Mouse (Mus musculus) v-Abl transformed pro-B cells (cell line): ENCODE results near the gene Antxr2.

Experiments
- in situ Hi-C, 2 experiments: fragments of 400-800 bp; cut with MboI; formaldehyde crosslinking; loops; one replicate each; pipeline ENCODE4 v1.15.1; 2025; ENCODE audit not compliant: unreplicated experiment in 2 of 2

The Antxr2 gene

GRCm38 (mm10) chr5:98030902-98031641 lies at the start of gene Antxr2:
TSS of gene Antxr2 (minus strand) at chr5:98031043.
- in situ Hi-C loops = loop anchor here in 1 of 2 experiments (10.0 kb wide), 1 partner anchor 154 kb away; no protein-coding TSS in a partner anchor

GRCm38 (mm10) chr5:98076612-98077011 lies 45.8 kb upstream of the Antxr2 start:
- in situ Hi-C loops = no loop called here

- in situ Hi-C loops = no loop called here
These were observed 38.3 kb upstream of the Antxr2 start for GRCm38 (mm10) chr5:98069191-98069590.

GRCm38 (mm10) chr5:98055275-98055674 lies 24.4 kb upstream of the Antxr2 start:
- in situ Hi-C loops = no loop called here

GRCm38 (mm10) chr5:98054834-98055233 lies 24.0 kb upstream of the Antxr2 start:
- in situ Hi-C loops = no loop called here

GRCm38 (mm10) chr5:98034928-98035327 lies 4.1 kb upstream of the Antxr2 start:
- in situ Hi-C loops = loop anchor here in 1 of 2 experiments (10.0 kb wide), 1 partner anchor 150 kb away; no protein-coding TSS in a partner anchor

- in situ Hi-C loops = loop anchor here in 1 of 2 experiments (10.0 kb wide), 1 partner anchor 151 kb away; no protein-coding TSS in a partner anchor
These were observed 3.4 kb upstream of the Antxr2 start for GRCm38 (mm10) chr5:98034207-98034606.

GRCm38 (mm10) chr5:98032803-98033420 lies 2.1 kb upstream of the Antxr2 start:
- in situ Hi-C loops = loop anchor here in 1 of 2 experiments (10.0 kb wide), 1 partner anchor 152 kb away; no protein-coding TSS in a partner anchor

GRCm38 (mm10) chr5:98030091-98030901 lies 547 bp downstream of the Antxr2 start:
- in situ Hi-C loops = loop anchor here in 1 of 2 experiments (10.0 kb wide), 1 partner anchor 155 kb away; no protein-coding TSS in a partner anchor

- in situ Hi-C loops = loop anchor here in 1 of 2 experiments (5.0 kb wide), 1 partner anchor 154 kb away; no protein-coding TSS in a partner anchor
These were observed 3.0 kb downstream of the Antxr2 start for GRCm38 (mm10) chr5:98027688-98028389.

- in situ Hi-C loops = loop anchor here in 1 of 2 experiments (5.0 kb wide), 1 partner anchor 156 kb away; no protein-coding TSS in a partner anchor
These were observed 4.9 kb downstream of the Antxr2 start for GRCm38 (mm10) chr5:98025921-98026320.

GRCm38 (mm10) chr5:98024545-98024944 lies 6.3 kb downstream of the Antxr2 start:
- in situ Hi-C loops = loop anchor here in 1 of 2 experiments (25.0 kb wide), 2 partner anchors 1112 to 1812 kb away; partner anchors contain the start of gene Mrpl1

GRCm38 (mm10) chr5:98021518-98021917 lies 9.3 kb downstream of the Antxr2 start:
- in situ Hi-C loops = loop anchor here in 1 of 2 experiments (25.0 kb wide), 2 partner anchors 1109 to 1809 kb away; partner anchors contain the start of gene Mrpl1

GRCm38 (mm10) chr5:98020658-98021057 lies 10.2 kb downstream of the Antxr2 start:
- in situ Hi-C loops = loop anchor here in 1 of 2 experiments (25.0 kb wide), 2 partner anchors 1108 to 1808 kb away; partner anchors contain the start of gene Mrpl1

GRCm38 (mm10) chr5:98019396-98019795 lies 11.4 kb downstream of the Antxr2 start:
- in situ Hi-C loops = loop anchor here in 1 of 2 experiments (25.0 kb wide), 2 partner anchors 1107 to 1807 kb away; partner anchors contain the start of gene Mrpl1

GRCm38 (mm10) chr5:98018162-98018561 lies 12.7 kb downstream of the Antxr2 start:
- in situ Hi-C loops = loop anchor here in 1 of 2 experiments (25.0 kb wide), 2 partner anchors 1106 to 1806 kb away; partner anchors contain the start of gene Mrpl1

GRCm38 (mm10) chr5:98016247-98017203 lies 14.3 kb downstream of the Antxr2 start:
- in situ Hi-C loops = loop anchor here in 1 of 2 experiments (25.0 kb wide), 2 partner anchors 1104 to 1804 kb away; partner anchors contain the start of gene Mrpl1

- in situ Hi-C loops = loop anchor here in 1 of 2 experiments (25.0 kb wide), 2 partner anchors 1093 to 1793 kb away; partner anchors contain the start of gene Mrpl1
These were observed 25.1 kb downstream of the Antxr2 start for GRCm38 (mm10) chr5:98005751-98006150.
